Comparison of ENCODE assay signal across 8 mouse cellular contexts in genomic region chr6:30205587-30206202, GRCm38 (mm10).
DNase-seq lines count a peak whose midpoint lies in the region; ATAC-seq and TF ChIP-seq lines count a peak whose summit lies in the region.

No protein-coding gene starts in this region.

- 6% methylated on average over 30 of the region's 30 CpGs for WGBS in intestine, embryonic 15.5 days
- 7% methylated on average over 30 of the region's 30 CpGs for WGBS in limb, embryonic 10.5 days
- 8% methylated on average over 24 of the region's 30 CpGs for WGBS in midbrain, embryonic 12.5 days
- WGBS in small intestine, adult 2 months, result 11% methylated on average over 30 of the region's 30 CpGs

- H3K9me3 ChIP-seq in intestine, embryonic 15.5 days, result no peaks in the 10 kb centered on the region
- H3K9me3 ChIP-seq in limb, embryonic 10.5 days (replicated peaks), result no peaks in the 10 kb centered on the region
- no peaks in the 10 kb centered on the region for H3K9me3 ChIP-seq in midbrain, embryonic 12.5 days

- no peak overlapping the region for H3K9ac ChIP-seq in intestine, embryonic 15.5 days
- no peak overlapping the region for H3K9ac ChIP-seq in midbrain, embryonic 12.5 days (replicated peaks)

- peak overlapping the region; percentile 67 for H3K4me2 ChIP-seq in intestine, embryonic 15.5 days (replicated peaks)
- H3K4me2 ChIP-seq in midbrain, embryonic 12.5 days (replicated peaks), result peak overlapping the region; percentile 49

- peaks cover 3% of the 10 kb centered on the region; the same call in 1 of the 2 replicates for H3K4me1 ChIP-seq in intestine, embryonic 15.5 days (replicated peaks)
- peaks cover 12% of the 10 kb centered on the region for H3K4me1 ChIP-seq in limb, embryonic 10.5 days
- H3K4me1 ChIP-seq in midbrain, embryonic 12.5 days, result peaks cover 6% of the 10 kb centered on the region; the same call in 1 of the 2 replicates
- H3K4me1 ChIP-seq in small intestine, adult 2 months (ENCODE audit: control insufficient read depth, insufficient read depth, insufficient read length, low read length), result peaks cover 8% of the 10 kb centered on the region; the same call in 1 of the 2 replicates

- TF ChIP-seq POLR2A in small intestine, adult 2 months (IDR thresholded peaks at IDR 0.05; ENCODE audit: low read depth, low read length), result no peak

- DNase-seq in 3134 (ENCODE audit: extremely low read depth, insufficient read length, low spot score), result peak; percentile 69
- DNase-seq in adrenal gland, adult 2 months, result peak; percentile 80
- DNase-seq in embryo, embryonic 11.5 days (ENCODE audit: low read depth, low spot score), result peak; percentile 63
- peak; percentile 74 to 76 for DNase-seq in gastrocnemius, postnatal 4 days (ENCODE audit: low spot score in 2 of 2)
- DNase-seq in limb, embryonic 10.5 days (ENCODE audit: low spot score), result peak; percentile 91

- H3K4me3 ChIP-seq in intestine, embryonic 15.5 days (replicated peaks), result peak overlapping the region; percentile 25
- peak overlapping the region; percentile 39 for H3K4me3 ChIP-seq in limb, embryonic 10.5 days
- H3K4me3 ChIP-seq in midbrain, embryonic 12.5 days, result peak overlapping the region; percentile 19
- H3K4me3 ChIP-seq in small intestine, adult 2 months (ENCODE audit: low read depth, low read length), result no peak overlapping the region

- TF ChIP-seq CTCF in small intestine, adult 2 months (IDR thresholded peaks at IDR 0.05; ENCODE audit: extremely low read depth, insufficient read length, insufficient replicate concordance, low read depth, low read length), result peak; percentile 85

- peak; percentile 88 for ATAC-seq in intestine, embryonic 15.5 days
- peak; percentile 87 for ATAC-seq in midbrain, embryonic 12.5 days (ENCODE audit: low FRiP score, low read depth)

- no peaks in the 10 kb centered on the region for H3K36me3 ChIP-seq in intestine, embryonic 15.5 days
- H3K36me3 ChIP-seq in limb, embryonic 10.5 days, result no peaks in the 10 kb centered on the region
- no peaks in the 10 kb centered on the region for H3K36me3 ChIP-seq in midbrain, embryonic 12.5 days
- no peaks in the 10 kb centered on the region for H3K36me3 ChIP-seq in small intestine, adult 2 months (ENCODE audit: control insufficient read depth, insufficient read depth, low read length)

- no peaks in the 10 kb centered on the region for H3K27me3 ChIP-seq in intestine, embryonic 15.5 days (replicated peaks)
- no peaks in the 10 kb centered on the region for H3K27me3 ChIP-seq in limb, embryonic 10.5 days (ENCODE audit: low read depth, poor library complexity, severe bottlenecking)
- H3K27me3 ChIP-seq in midbrain, embryonic 12.5 days, result no peaks in the 10 kb centered on the region
- H3K27me3 ChIP-seq in small intestine, adult 2 months (ENCODE audit: control insufficient read depth, insufficient read depth, low read length), result no peaks in the 10 kb centered on the region

- H3K27ac ChIP-seq in intestine, embryonic 15.5 days, result no peak overlapping the region
- H3K27ac ChIP-seq in limb, embryonic 10.5 days, result peak overlapping the region; percentile 38; the same call in 1 of the 2 replicates
- no peak overlapping the region for H3K27ac ChIP-seq in midbrain, embryonic 12.5 days (replicated peaks)
- no peak overlapping the region for H3K27ac ChIP-seq in small intestine, adult 2 months (ENCODE audit: insufficient read depth, low read depth, low read length)
